Mouse (Mus musculus): ENCODE measurements around the gene Atxn3. TPM values are rescaled to one million over a fixed set of nuclear protein-coding genes. Genes with fewer than 3 reads are reported as not detected.

Atxn3 gene
- polyA plus RNA-seq, 1 experiment from 2014 or later, result 14.5 TPM

DNA sequence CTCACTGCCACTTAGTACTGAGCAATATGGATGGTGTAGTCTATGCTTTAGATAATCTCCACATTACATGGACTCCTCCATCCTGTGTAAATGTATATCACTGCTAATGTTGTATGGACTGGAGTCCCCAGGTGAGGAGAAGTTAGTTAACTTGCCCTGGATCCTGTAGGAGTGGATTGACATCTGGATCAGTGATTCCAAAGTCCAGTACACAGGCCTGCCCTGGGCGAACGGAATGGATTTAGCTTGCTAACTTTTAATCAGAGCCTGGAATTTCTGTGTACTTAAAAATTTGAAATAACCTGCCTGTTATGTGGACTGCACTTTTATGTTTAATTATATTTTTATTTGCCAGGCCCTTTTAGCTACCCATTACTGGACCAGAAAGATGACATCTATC, 23.5 kb upstream of the Atxn3 start:
- WGBS, result 96% methylated on average over 2 of the region's 2 CpGs
- Histone ChIP-seq H3K4me2 (no peak overlapping the region), H3K4me1 (ENCODE audit: insufficient read depth) (no peaks in the 10 kb centered on the region; the same call in 1 of the 2 replicates), H3K27me3 (ENCODE audit: insufficient read depth, low read length) (no peaks in the 10 kb centered on the region), H3K4me3 (ENCODE audit: low read depth, low read length) (no peak overlapping the region), H3K36me3 (ENCODE audit: insufficient read depth) (peaks cover 48% of the 10 kb centered on the region), H3K27ac (ENCODE audit: low read depth) (no peak overlapping the region), H3K9ac (no peak overlapping the region), H3K9me3 (ENCODE audit: low read depth, low read length) (no peaks in the 10 kb centered on the region)
- DNase-seq (no peak), ATAC-seq (ENCODE audit: insufficient read depth) (no peak)
- TF ChIP-seq CTCF (IDR thresholded peaks at IDR 0.05; ENCODE audit: low read depth), result no peak

DNA sequence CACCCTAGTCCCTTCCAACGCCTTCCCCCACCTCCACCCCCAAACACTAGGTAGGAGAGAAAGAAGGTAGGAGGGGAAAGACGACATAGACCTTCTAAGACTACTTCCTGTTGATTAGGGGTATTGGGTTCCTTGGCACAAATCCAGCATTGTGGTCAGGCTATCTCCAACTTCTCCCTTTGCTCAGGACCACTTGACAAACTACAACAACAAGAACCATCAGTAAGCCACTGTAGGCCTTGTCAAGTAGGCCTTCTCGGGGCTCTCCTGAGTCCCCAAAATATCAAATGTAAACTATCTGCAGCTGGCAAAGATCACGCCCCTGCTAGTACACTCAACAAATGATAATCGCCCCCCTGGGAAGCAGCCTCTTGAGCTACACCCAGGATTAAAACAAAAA, 22.2 kb upstream of the Atxn3 start:
- no peak overlapping the region for H3K4me2 ChIP-seq
- no peak for ATAC-seq (ENCODE audit: insufficient read depth)
- no peaks in the 10 kb centered on the region; the same call in 1 of the 2 replicates for H3K4me1 ChIP-seq (ENCODE audit: insufficient read depth)
- H3K9me3 ChIP-seq (ENCODE audit: low read depth, low read length), result no peaks in the 10 kb centered on the region
- H3K9ac ChIP-seq, result no peak overlapping the region
- no peaks in the 10 kb centered on the region for H3K27me3 ChIP-seq (ENCODE audit: insufficient read depth, low read length)
- DNase-seq, result no peak
- WGBS, result 56% methylated on average over 5 of the region's 5 CpGs
- H3K4me3 ChIP-seq (ENCODE audit: low read depth, low read length), result no peak overlapping the region
- H3K36me3 ChIP-seq (ENCODE audit: insufficient read depth), result peaks cover 38% of the 10 kb centered on the region
- TF ChIP-seq CTCF (IDR thresholded peaks at IDR 0.05; ENCODE audit: low read depth), result no peak
- no peak overlapping the region for H3K27ac ChIP-seq (ENCODE audit: low read depth)

DNA sequence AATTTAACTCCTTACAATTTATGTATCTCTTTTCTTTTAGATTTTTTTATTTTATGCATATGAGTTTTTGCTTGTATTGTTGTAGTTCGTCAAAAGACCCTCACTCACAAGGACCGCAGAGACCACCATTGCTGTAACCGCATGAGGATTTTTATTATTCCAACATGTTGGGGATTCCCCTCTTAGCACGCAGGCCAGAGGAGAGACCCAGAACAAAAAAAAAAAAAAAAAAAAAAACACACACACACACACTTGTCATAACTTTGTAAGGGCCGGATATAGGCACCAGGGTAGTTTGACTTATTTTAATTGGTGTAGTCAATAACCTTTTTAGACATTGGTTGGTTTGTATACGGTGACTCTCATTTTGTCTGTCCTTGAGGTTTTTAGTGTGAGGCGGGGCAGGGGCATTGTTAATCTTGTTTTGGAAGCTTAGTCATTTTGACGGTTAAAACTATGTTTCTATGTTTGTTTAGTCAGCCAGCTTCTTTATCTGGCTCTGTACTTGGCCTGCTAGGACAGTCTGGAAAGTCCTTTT, 21.2 kb upstream of the Atxn3 start:
- DNase-seq (no peak), ATAC-seq (ENCODE audit: insufficient read depth) (no peak)
- no peaks in the 10 kb centered on the region; the same call in 1 of the 2 replicates for H3K4me1 ChIP-seq (ENCODE audit: insufficient read depth)
- no peak overlapping the region for H3K27ac ChIP-seq (ENCODE audit: low read depth)
- H3K9ac ChIP-seq, result no peak overlapping the region
- no peaks in the 10 kb centered on the region for H3K9me3 ChIP-seq (ENCODE audit: low read depth, low read length)
- no peaks in the 10 kb centered on the region for H3K27me3 ChIP-seq (ENCODE audit: insufficient read depth, low read length)
- H3K36me3 ChIP-seq (ENCODE audit: insufficient read depth), result peaks cover 30% of the 10 kb centered on the region
- no peak for TF ChIP-seq CTCF (IDR thresholded peaks at IDR 0.05; ENCODE audit: low read depth)
- H3K4me3 ChIP-seq (ENCODE audit: low read depth, low read length), result no peak overlapping the region
- no peak overlapping the region for H3K4me2 ChIP-seq
- WGBS, result 85% methylated on average over 8 of the region's 8 CpGs

DNA sequence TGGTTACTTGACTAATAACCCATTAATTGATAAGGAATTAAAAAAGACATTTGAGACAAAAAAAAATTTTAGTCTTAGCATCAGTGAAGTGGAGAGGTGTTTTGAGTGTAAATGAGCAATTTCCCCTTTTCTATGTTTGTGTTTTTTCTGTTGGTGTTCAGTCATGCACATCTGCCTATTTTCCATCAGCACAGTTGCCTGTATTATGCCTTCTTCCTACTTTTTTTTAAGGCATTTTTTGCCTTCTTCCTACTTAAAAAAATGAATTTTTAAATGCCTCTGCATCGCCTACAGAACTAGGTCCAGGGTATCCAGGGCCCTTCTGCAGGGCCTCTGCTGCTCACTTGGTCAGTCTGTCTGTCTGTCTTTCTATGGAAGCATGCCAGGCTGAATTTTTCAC, 20.5 kb upstream of the Atxn3 start:
- H3K36me3 ChIP-seq (ENCODE audit: insufficient read depth), result peaks cover 24% of the 10 kb centered on the region
- H3K4me2 ChIP-seq, result no peak overlapping the region
- TF ChIP-seq CTCF (IDR thresholded peaks at IDR 0.05; ENCODE audit: low read depth), result no peak
- no peaks in the 10 kb centered on the region for H3K9me3 ChIP-seq (ENCODE audit: low read depth, low read length)
- 81% methylated on average over 1 of the region's 1 CpGs for WGBS
- no peak overlapping the region for H3K9ac ChIP-seq
- ATAC-seq (ENCODE audit: insufficient read depth), result no peak
- H3K4me3 ChIP-seq (ENCODE audit: low read depth, low read length), result no peak overlapping the region
- DNase-seq, result no peak
- no peaks in the 10 kb centered on the region; the same call in 1 of the 2 replicates for H3K4me1 ChIP-seq (ENCODE audit: insufficient read depth)
- H3K27ac ChIP-seq (ENCODE audit: low read depth), result no peak overlapping the region
- no peaks in the 10 kb centered on the region for H3K27me3 ChIP-seq (ENCODE audit: insufficient read depth, low read length)

DNA sequence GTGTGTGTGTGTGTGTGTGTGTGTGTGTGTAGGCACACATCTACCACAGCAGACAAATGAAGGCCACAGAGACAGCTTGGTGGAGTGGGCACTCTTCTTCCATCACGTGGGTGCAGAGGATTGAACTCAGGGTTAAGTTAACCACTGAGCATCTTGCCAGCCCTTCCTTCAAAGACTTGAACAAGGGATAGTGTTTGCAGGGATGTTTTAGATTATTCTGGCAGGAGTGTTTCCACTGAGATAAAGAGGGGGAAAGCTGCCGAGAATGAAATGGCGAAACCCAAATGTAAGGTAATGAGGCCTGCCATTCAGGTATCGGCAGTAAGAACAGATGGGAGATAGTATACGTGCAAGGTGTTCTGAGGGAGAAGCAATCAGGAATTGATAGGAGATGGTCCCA, 20.1 kb upstream of the Atxn3 start:
- ATAC-seq (ENCODE audit: insufficient read depth), result no peak
- no peaks in the 10 kb centered on the region for H3K27me3 ChIP-seq (ENCODE audit: insufficient read depth, low read length)
- WGBS, result 77% methylated on average over 5 of the region's 5 CpGs

DNA sequence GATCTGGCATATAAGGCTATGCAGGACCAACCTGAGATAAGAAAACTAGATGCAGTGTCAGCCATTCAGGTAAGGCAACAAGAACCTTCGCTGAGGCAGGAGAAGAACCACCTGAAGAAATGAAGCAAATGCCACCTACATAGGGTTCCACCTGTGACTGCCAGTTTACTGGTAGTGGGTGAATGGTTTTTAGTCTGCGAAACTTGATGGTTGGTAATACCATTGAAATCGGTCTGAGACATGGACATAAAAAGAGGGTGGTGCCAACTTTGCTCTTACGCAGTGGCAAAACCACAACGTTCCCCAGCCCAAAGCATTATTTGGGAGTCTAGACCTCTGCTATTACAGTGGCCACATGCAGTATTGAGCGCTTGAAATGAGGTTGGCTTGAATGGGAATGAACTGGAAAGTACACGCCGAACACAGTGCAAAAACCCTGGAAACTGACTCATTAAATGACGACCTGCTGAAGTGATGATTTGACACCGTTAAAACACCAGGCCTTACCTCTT, 19.4 kb upstream of the Atxn3 start:
- 93% methylated on average over 10 of the region's 10 CpGs for WGBS
- Histone ChIP-seq H3K9me3 (ENCODE audit: low read depth, low read length) (no peaks in the 10 kb centered on the region), H3K27me3 (ENCODE audit: insufficient read depth, low read length) (no peaks in the 10 kb centered on the region), H3K4me2 (peak overlapping the region; percentile 69), H3K4me1 (ENCODE audit: insufficient read depth) (no peaks in the 10 kb centered on the region; the same call in 1 of the 2 replicates), H3K4me3 (ENCODE audit: low read depth, low read length) (peak overlapping the region; percentile 91; the same call in 1 of the 2 replicates), H3K27ac (ENCODE audit: low read depth) (no peak overlapping the region), H3K9ac (peak overlapping the region; percentile 95; the same call in 1 of the 2 replicates), H3K36me3 (ENCODE audit: insufficient read depth) (peaks cover 16% of the 10 kb centered on the region; the same call in 1 of the 2 replicates)
- no peak for DNase-seq
- no peak for TF ChIP-seq CTCF (IDR thresholded peaks at IDR 0.05; ENCODE audit: low read depth)
- ATAC-seq (ENCODE audit: insufficient read depth), result no peak

More for the DNA sequence above, 20.1 kb upstream of the Atxn3 start:
- no peaks in the 10 kb centered on the region; the same call in 1 of the 2 replicates for H3K4me1 ChIP-seq (ENCODE audit: insufficient read depth)
- no peak for TF ChIP-seq CTCF (IDR thresholded peaks at IDR 0.05; ENCODE audit: low read depth)
- peaks cover 23% of the 10 kb centered on the region for H3K36me3 ChIP-seq (ENCODE audit: insufficient read depth)
- H3K9me3 ChIP-seq (ENCODE audit: low read depth, low read length), result no peaks in the 10 kb centered on the region
- no peak overlapping the region for H3K9ac ChIP-seq
- H3K4me2 ChIP-seq, result no peak overlapping the region
- H3K4me3 ChIP-seq (ENCODE audit: low read depth, low read length), result no peak overlapping the region
- no peak for DNase-seq
- no peak overlapping the region for H3K27ac ChIP-seq (ENCODE audit: low read depth)

DNA sequence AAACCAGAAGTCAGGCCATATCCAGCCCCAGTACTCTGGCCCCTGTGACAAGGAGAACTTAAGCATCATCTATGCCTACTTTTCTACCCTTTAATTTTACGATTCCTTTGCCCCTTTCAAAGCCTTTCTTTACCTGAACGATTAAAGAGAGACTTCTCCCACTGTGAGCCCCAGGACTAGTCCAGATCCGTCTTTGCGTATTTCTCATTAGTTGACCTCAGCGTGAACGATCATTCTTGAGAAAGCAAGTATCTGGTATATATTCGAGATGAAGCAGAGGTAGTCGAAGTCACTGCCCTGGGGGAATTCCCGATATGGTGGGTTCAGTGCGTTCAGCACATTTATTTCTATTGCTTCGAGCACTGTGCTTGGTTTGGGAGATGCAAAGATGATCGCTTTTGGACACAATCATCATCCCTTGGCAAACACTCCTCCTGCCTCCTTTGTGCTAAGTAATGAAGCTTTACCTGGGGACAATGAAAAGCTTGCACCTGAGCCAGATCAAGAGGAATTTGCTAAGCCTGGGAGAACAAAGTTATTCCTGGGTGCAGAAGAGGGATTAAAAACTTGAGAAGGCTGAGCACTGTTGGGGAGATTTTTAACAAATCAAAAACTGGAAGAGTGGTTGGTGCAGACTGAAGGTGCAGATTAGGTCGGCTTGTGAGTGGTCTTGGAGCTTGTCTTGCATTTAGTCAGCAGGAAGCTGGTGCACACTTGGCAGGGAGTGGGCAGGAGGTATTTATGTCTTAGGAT, 18.8 kb upstream of the Atxn3 start:
- Histone ChIP-seq H3K4me2 (peak overlapping the region; percentile 69), H3K36me3 (ENCODE audit: insufficient read depth) (peaks cover 11% of the 10 kb centered on the region; the same call in 1 of the 2 replicates), H3K9me3 (ENCODE audit: low read depth, low read length) (no peaks in the 10 kb centered on the region), H3K27ac (ENCODE audit: low read depth) (peak overlapping the region; percentile 94; the same call in 1 of the 2 replicates), H3K9ac (peak overlapping the region; percentile 95), H3K4me1 (ENCODE audit: insufficient read depth) (no peaks in the 10 kb centered on the region; the same call in 1 of the 2 replicates), H3K4me3 (ENCODE audit: low read depth, low read length) (peak overlapping the region; percentile 91), H3K27me3 (ENCODE audit: insufficient read depth, low read length) (no peaks in the 10 kb centered on the region)
- no peak for DNase-seq
- ATAC-seq (ENCODE audit: insufficient read depth), result no peak
- WGBS, result 20% methylated on average over 13 of the region's 13 CpGs
- no peak for TF ChIP-seq CTCF (IDR thresholded peaks at IDR 0.05; ENCODE audit: low read depth)
